In genomic region chrX:166378652-166379051, GRCm38 (mm10) we compare ENCODE assay signal across 22 mouse cellular contexts.
"Had no signal": no experiment of that assay in that cellular context is flagged by ENCODE, and none has a peak within 500 bp of the region (broad histone marks: within the 10 kb centered on the region; RNA-seq: fewer than 3 reads in every experiment).

No protein-coding gene starts in this region.

- H3K27me3 ChIP-seq: heart, embryonic 15.5 days; intestine, embryonic 15.5 days; liver, embryonic 13.5 days had no signal

- H3K4me1 ChIP-seq: heart, embryonic 13.5 days; heart, embryonic 15.5 days; hindbrain, embryonic 10.5 days; hindbrain, embryonic 12.5 days; intestine, embryonic 15.5 days; limb, embryonic 10.5 days; limb, embryonic 12.5 days; liver, embryonic 13.5 days; liver, embryonic 15.5 days had no signal

- H3K36me3 ChIP-seq: heart, embryonic 13.5 days; heart, embryonic 15.5 days; intestine, embryonic 15.5 days; limb, embryonic 10.5 days; limb, embryonic 12.5 days; liver, embryonic 13.5 days; liver, embryonic 15.5 days had no signal

- H3K27ac ChIP-seq: heart, embryonic 13.5 days; heart, embryonic 15.5 days; hindbrain, embryonic 10.5 days; hindbrain, embryonic 12.5 days; hindbrain, embryonic 14.5 days; intestine, embryonic 15.5 days; layer of hippocampus, adult 2 months; limb, embryonic 10.5 days; limb, embryonic 12.5 days; liver, embryonic 13.5 days; liver, embryonic 15.5 days had no signal

- H3K4me3 ChIP-seq: heart, embryonic 13.5 days; heart, embryonic 15.5 days; hindbrain, embryonic 10.5 days; hindbrain, embryonic 12.5 days; intestine, embryonic 15.5 days; layer of hippocampus, adult 2 months; limb, embryonic 10.5 days; limb, embryonic 12.5 days; liver, embryonic 13.5 days; liver, embryonic 15.5 days had no signal

- DNase-seq: gastrocnemius, postnatal 10 days; gastrocnemius, postnatal 25 days; heart, adult 18-20 months; heart, postnatal 14 days; heart, postnatal 4 days; kidney, adult 18-20 months; kidney, adult 8-10 months; kidney, postnatal 10 days; kidney, postnatal 25 days; kidney, postnatal 4 days; liver; liver, embryonic 13.5 days had no signal

- H3K9ac ChIP-seq: heart, embryonic 13.5 days; heart, embryonic 15.5 days; hindbrain, embryonic 12.5 days; hindbrain, embryonic 14.5 days; intestine, embryonic 15.5 days; limb, embryonic 12.5 days; liver, embryonic 13.5 days; liver, embryonic 15.5 days had no signal
